Mouse (Mus musculus) embryonic facial prominence, embryonic 11.5 days (tissue): Measurements from ENCODE around the gene Olfr1290. TPM values are rescaled to one million over a fixed set of nuclear protein-coding genes. Genes with fewer than 3 reads are reported as not detected.

Source experiments
- ATAC-seq: fragments of 200-750 bp; cut with Nextera tagmentation; replicated peaks from 2 replicates; pipeline ENCODE4 v1.8.0; 2017; ENCODE audit warnings: low read depth; ENCODE audit not compliant: insufficient number of reproducible peaks, low FRiP score, low TSS enrichment
- DNase-seq: peaks from one replicate; pipeline ENCODE4 v3.0.0-alpha.2; 2015; ENCODE audit warnings: low spot score
- H3K27ac ChIP-seq: fragments of 300-500 bp; sonication (generic); replicated peaks from 2 replicates; pipeline ENCODE4 v1.5.1; 2014; ENCODE audit warnings: mild to moderate bottlenecking, low read depth, low read length, control low read depth
- H3K27me3 ChIP-seq: fragments of 300-500 bp; sonication (generic); 2 replicates; pipeline ENCODE4 v1.6.1; 2014; ENCODE audit warnings: mild to moderate bottlenecking, low read length, moderate library complexity, mixed read lengths; ENCODE audit not compliant: control insufficient read depth, insufficient read depth
- H3K36me3 ChIP-seq: fragments of 300-500 bp; sonication (generic); replicated peaks from 2 replicates; pipeline ENCODE4 v1.6.1; 2014; ENCODE audit warnings: low read depth, mild to moderate bottlenecking, low read length, moderate library complexity, mixed read lengths; ENCODE audit not compliant: control insufficient read depth, insufficient read depth
- H3K4me1 ChIP-seq: fragments of 300-500 bp; sonication (generic); 2 replicates; pipeline ENCODE4 v1.6.1; 2014; ENCODE audit warnings: low read length, mixed read lengths; ENCODE audit not compliant: control insufficient read depth, insufficient read depth
- H3K4me2 ChIP-seq: fragments of 300-500 bp; sonication (generic); 2 replicates; pipeline ENCODE4 v1.6.1; 2014; ENCODE audit warnings: low read depth, mild to moderate bottlenecking, control low read depth, low read length, moderate library complexity
- H3K4me3 ChIP-seq: fragments of 300-500 bp; sonication (generic); 2 replicates; pipeline ENCODE4 v1.5.1; 2014; ENCODE audit warnings: low read depth, low read length, control low read depth
- H3K9ac ChIP-seq: fragments of 300-500 bp; sonication (generic); replicated peaks from 2 replicates; pipeline ENCODE4 v1.6.1; 2014; ENCODE audit warnings: mild to moderate bottlenecking, control low read depth, low read length
- H3K9me3 ChIP-seq: fragments of 300-500 bp; sonication (generic); replicated peaks from 2 replicates; pipeline ENCODE4 v1.6.1; 2016; ENCODE audit warnings: mild to moderate bottlenecking, low read length, inconsistent platforms, mixed read lengths; ENCODE audit not compliant: control insufficient read depth
- WGBS: fragments of 180-500 bp; shearing (Covaris S2); extraction: QIAGEN DNeasy Blood & Tissue Kit; methylation state at CpG from one replicate; pipeline ENCODE4 v1.1.7; 2014; 5-methylcytosine and 5-hydroxymethylcytosine counted together
- polyA plus RNA-seq: library from polyadenylated mRNA; unstranded; fragments of >200 nt; fragmentation: Nextera tagmentation; extraction: Ambion mirVana; gene quantifications from 2 replicates; pipeline ENCODE4 v1.2.1, GENCODE M21; 2014

Olfr1290 gene
- polyA plus RNA-seq = not detected in 2 replicates

- Histone ChIP-seq H3K27me3 (no peaks in the 10 kb centered on the region), H3K4me1 (no peaks in the 10 kb centered on the region), H3K4me3 (no peak within 1 kb of the TSS), H3K36me3 (no peaks in the 10 kb centered on the region), H3K4me2 (no peak within 1 kb of the TSS), H3K9me3 (no peaks in the 10 kb centered on the region), H3K9ac (no peak within 1 kb of the TSS), H3K27ac (no peak within 1 kb of the TSS)
- ATAC-seq (no peak), DNase-seq (no peak)
- WGBS = 75% methylated on average over 5 of the region's 5 CpGs
Measured at GRCm38 (mm10) chr2:111493729-111494128, at the start of gene Olfr1290. Olfr1290 (minus strand) TSS chr2:111493829.

- 66% methylated on average over 1 of the region's 1 CpGs for WGBS
- no peak within 1 kb of the TSS for H3K4me3 ChIP-seq
- no peak within 1 kb of the TSS for H3K27ac ChIP-seq
- no peak within 1 kb of the TSS for H3K9ac ChIP-seq
- ATAC-seq = no peak
- no peak within 1 kb of the TSS for H3K4me2 ChIP-seq
- no peaks in the 10 kb centered on the region for H3K36me3 ChIP-seq
- H3K9me3 ChIP-seq = no peaks in the 10 kb centered on the region
- no peak for DNase-seq
- no peaks in the 10 kb centered on the region for H3K4me1 ChIP-seq
- H3K27me3 ChIP-seq = no peaks in the 10 kb centered on the region
Measured at GRCm38 (mm10) chr2:111540191-111540590, 46.6 kb upstream of the Olfr1290 start, which contains the start of gene Olfr1294. Olfr1294 (minus strand) TSS chr2:111540291.

- no peak within 1 kb of the TSS for H3K9ac ChIP-seq
- no peaks in the 10 kb centered on the region for H3K4me1 ChIP-seq
- H3K4me3 ChIP-seq = no peak within 1 kb of the TSS
- no peaks in the 10 kb centered on the region for H3K9me3 ChIP-seq
- H3K36me3 ChIP-seq = no peaks in the 10 kb centered on the region
- H3K27me3 ChIP-seq = no peaks in the 10 kb centered on the region
- 85% methylated on average over 1 of the region's 1 CpGs for WGBS
- no peak within 1 kb of the TSS for H3K4me2 ChIP-seq
- no peak for ATAC-seq
- no peak for DNase-seq
- no peak within 1 kb of the TSS for H3K27ac ChIP-seq
Measured at GRCm38 (mm10) chr2:111524903-111525302, 31.3 kb upstream of the Olfr1290 start, which contains the start of gene Olfr1293-ps. Olfr1293-ps (plus strand) TSS chr2:111525203.

- H3K4me2 ChIP-seq = no peak overlapping the region
- no peak overlapping the region for H3K27ac ChIP-seq
- no peaks in the 10 kb centered on the region for H3K4me1 ChIP-seq
- H3K9ac ChIP-seq = no peak overlapping the region
- no peaks in the 10 kb centered on the region for H3K9me3 ChIP-seq
- H3K4me3 ChIP-seq = no peak overlapping the region
- H3K36me3 ChIP-seq = no peaks in the 10 kb centered on the region
- H3K27me3 ChIP-seq = no peaks in the 10 kb centered on the region
- no peak for DNase-seq
- no peak for ATAC-seq
- WGBS = 89% methylated on average over 10 of the region's 10 CpGs
Measured at GRCm38 (mm10) chr2:111517451-111517850, 23.8 kb upstream of the Olfr1290 start.

- no peak within 1 kb of the TSS for H3K4me3 ChIP-seq
- no peak within 1 kb of the TSS for H3K4me2 ChIP-seq
- H3K27me3 ChIP-seq = no peaks in the 10 kb centered on the region
- ATAC-seq = no peak
- DNase-seq = no peak
- WGBS = 81% methylated on average over 3 of the region's 3 CpGs
- H3K9me3 ChIP-seq = no peaks in the 10 kb centered on the region
- no peaks in the 10 kb centered on the region for H3K36me3 ChIP-seq
- no peak within 1 kb of the TSS for H3K9ac ChIP-seq
- no peaks in the 10 kb centered on the region for H3K4me1 ChIP-seq
- no peak within 1 kb of the TSS for H3K27ac ChIP-seq
Measured at GRCm38 (mm10) chr2:111496880-111497279, 3.3 kb upstream of the Olfr1290 start, which contains the start of gene Olfr1291-ps1. Olfr1291-ps1 (plus strand) TSS chr2:111497180.

GRCm38 (mm10) chr2:111480519-111480918 is 13.1 kb downstream of the Olfr1290 start, which contains the start of gene Olfr1289:
Olfr1289 (plus strand) TSS chr2:111480819.
- no peak within 1 kb of the TSS for H3K27ac ChIP-seq
- H3K36me3 ChIP-seq = no peaks in the 10 kb centered on the region
- H3K27me3 ChIP-seq = no peaks in the 10 kb centered on the region
- no peak within 1 kb of the TSS for H3K4me2 ChIP-seq
- 90% methylated on average over 1 of the region's 1 CpGs for WGBS
- H3K4me1 ChIP-seq = no peaks in the 10 kb centered on the region
- H3K9ac ChIP-seq = no peak within 1 kb of the TSS
- no peaks in the 10 kb centered on the region for H3K9me3 ChIP-seq
- DNase-seq (no peak), ATAC-seq (no peak)
- H3K4me3 ChIP-seq = no peak within 1 kb of the TSS

GRCm38 (mm10) chr2:111473801-111474200 is 19.8 kb downstream of the Olfr1290 start, which contains the start of gene Olfr1288:
Olfr1288 (plus strand) TSS chr2:111474101.
- WGBS = 85% methylated on average over 1 of the region's 1 CpGs
- H3K4me3 ChIP-seq = no peak within 1 kb of the TSS
- no peak for ATAC-seq
- H3K27ac ChIP-seq = no peak within 1 kb of the TSS
- H3K27me3 ChIP-seq = no peaks in the 10 kb centered on the region
- DNase-seq = no peak
- H3K4me1 ChIP-seq = no peaks in the 10 kb centered on the region
- no peak within 1 kb of the TSS for H3K9ac ChIP-seq
- no peaks in the 10 kb centered on the region for H3K9me3 ChIP-seq
- H3K36me3 ChIP-seq = no peaks in the 10 kb centered on the region
- no peak within 1 kb of the TSS for H3K4me2 ChIP-seq

GRCm38 (mm10) chr2:111448842-111449241 is 44.8 kb downstream of the Olfr1290 start, which contains the start of gene Olfr1287:
Olfr1287 (plus strand) TSS chr2:111449142.
- WGBS = 73% methylated on average over 1 of the region's 1 CpGs
- Histone ChIP-seq H3K27me3 (no peaks in the 10 kb centered on the region), H3K9me3 (no peaks in the 10 kb centered on the region), H3K36me3 (no peaks in the 10 kb centered on the region), H3K4me3 (no peak within 1 kb of the TSS), H3K4me1 (no peaks in the 10 kb centered on the region), H3K4me2 (no peak within 1 kb of the TSS), H3K27ac (no peak within 1 kb of the TSS), H3K9ac (no peak within 1 kb of the TSS)
- DNase-seq (no peak), ATAC-seq (no peak)
